Mouse (Mus musculus) kidney, postnatal 4 days (tissue): ENCODE measurements at regions not wholly inside any gene's neighbourhood (a gene's known extent, or its start where the extent isn't known, plus 50 kb on each side); places are given as distances from the start of the nearest gene placed in this dataset.
"Not testable (repeated sequence)": the region's sequence is repeated elsewhere in the genome, so short reads cannot be mapped to it uniquely, and the experiment has no call there.

Source experiments
- DNase-seq, 2 experiments: peaks; one replicate each; pipeline ENCODE4 v3.0.0; 2021; ENCODE audit warnings: mixed read lengths in 2 of 2

GRCm38 (mm10) chr19:51727665-51728064, 536.4 kb upstream of the Ins1 start:
- DNase-seq = no peak

GRCm38 (mm10) chr19:51740071-51740470, 524.0 kb upstream of the Ins1 start:
- DNase-seq = no peak

- DNase-seq = no peak
These were observed 523.1 kb upstream of the Ins1 start for GRCm38 (mm10) chr19:51741026-51741425.

GRCm38 (mm10) chr19:51742211-51742610, 521.9 kb upstream of the Ins1 start:
- not testable (repeated sequence) for DNase-seq

GRCm38 (mm10) chr19:51773819-51774579, 490.1 kb upstream of the Ins1 start:
- peak; percentile 53 to 63 for DNase-seq
